Comparison of ENCODE assay signal across 8 mouse cellular contexts in genomic region chr5:31563496-31563895, GRCm38 (mm10). TPM values are rescaled to one million over a fixed set of nuclear protein-coding genes. Genes with fewer than 3 reads are reported as not detected.
A peak's percentile ranks its signal among the peaks of the same experiment; 100 is the strongest.
DNase-seq lines count a peak whose midpoint lies in the region; ATAC-seq and TF ChIP-seq lines count a peak whose summit lies in the region.

No protein-coding gene starts in this region.

- H3K9ac ChIP-seq in hindbrain, embryonic 12.5 days: no peak overlapping the region
- H3K9ac ChIP-seq in midbrain, embryonic 11.5 days (ENCODE audit: low read length): 0 out of 2 replicates have a peak overlapping the region, but pooled peaks have one; percentile 38

- DNase-seq in hindbrain, embryonic 10.5 days (ENCODE audit: low spot score): peak; percentile 70
- peak; percentile 76 for DNase-seq in cerebellum, adult 9-10 months
- peak; percentile 75 for DNase-seq in gastrocnemius, adult 2 months
- peak; percentile 84 for DNase-seq in induced T-regulatory cell, adult 2 months (ENCODE audit: low read depth)
- DNase-seq in left cerebral cortex, adult 18-20 months (ENCODE audit: low spot score in 2 of 2): peak; percentile 75 to 79
- peak; percentile 98 for DNase-seq in midbrain, embryonic 11.5 days (ENCODE audit: low spot score, missing footprints)
- DNase-seq in spleen, adult 2 months (ENCODE audit: low read depth in 1 of 2, low spot score in 2 of 2): peak; percentile 35 to 44

- H3K27me3 ChIP-seq in hindbrain, embryonic 10.5 days (ENCODE audit: insufficient read depth, poor library complexity, severe bottlenecking): no peaks in the 10 kb centered on the region
- H3K27me3 ChIP-seq in hindbrain, embryonic 12.5 days: no peaks in the 10 kb centered on the region
- H3K27me3 ChIP-seq in midbrain, embryonic 11.5 days (ENCODE audit: control insufficient read depth, insufficient read depth, low read length): no peaks in the 10 kb centered on the region
- no peaks in the 10 kb centered on the region for H3K27me3 ChIP-seq in spleen, adult 2 months (ENCODE audit: control insufficient read depth, insufficient read depth, low read length)

- no peaks in the 10 kb centered on the region for H3K4me1 ChIP-seq in hindbrain, embryonic 10.5 days (replicated peaks)
- no peaks in the 10 kb centered on the region for H3K4me1 ChIP-seq in hindbrain, embryonic 12.5 days
- no peaks in the 10 kb centered on the region for H3K4me1 ChIP-seq in midbrain, embryonic 11.5 days (ENCODE audit: control insufficient read depth, insufficient read depth, low read length)
- H3K4me1 ChIP-seq in spleen, adult 2 months (ENCODE audit: control insufficient read depth, insufficient read depth, insufficient read length): no peaks in the 10 kb centered on the region

- H3K27ac ChIP-seq in hindbrain, embryonic 10.5 days: no peak overlapping the region
- no peak overlapping the region for H3K27ac ChIP-seq in hindbrain, embryonic 12.5 days
- H3K27ac ChIP-seq in gastrocnemius, adult 2 months: peak overlapping the region; percentile 71
- H3K27ac ChIP-seq in midbrain, embryonic 11.5 days (ENCODE audit: low read depth, low read length): no peak overlapping the region
- H3K27ac ChIP-seq in spleen, adult 2 months (ENCODE audit: insufficient read depth, low read length): no peak overlapping the region

- peak; percentile 91; the same call in 1 of the 2 replicates for TF ChIP-seq CTCF in gastrocnemius, adult 2 months (IDR thresholded peaks at IDR 0.05)
- TF ChIP-seq CTCF in spleen, adult 2 months (IDR thresholded peaks at IDR 0.05; ENCODE audit: extremely low read depth, insufficient read depth, insufficient read length, insufficient replicate concordance): peak; percentile 82; the same call in 1 of the 2 replicates

- 11% methylated on average over 6 of the region's 6 CpGs for WGBS in hindbrain, embryonic 10.5 days
- WGBS in hindbrain, embryonic 12.5 days: 7% methylated on average over 6 of the region's 6 CpGs
- WGBS in midbrain, embryonic 11.5 days: 13% methylated on average over 6 of the region's 6 CpGs
- 19% methylated on average over 6 of the region's 6 CpGs for WGBS in spleen, adult 2 months

- ATAC-seq in hindbrain, embryonic 12.5 days (ENCODE audit: low FRiP score): no peak
- ATAC-seq in midbrain, embryonic 11.5 days (ENCODE audit: low FRiP score): no peak

- intact Hi-C loops in gastrocnemius, adult 2 months (cut with DNase I): loop anchor here (1.0 to 2.0 kb wide), 2 partner anchors 49 to 634 kb away; no protein-coding TSS in a partner anchor

- peaks cover 39% of the 10 kb centered on the region for H3K36me3 ChIP-seq in hindbrain, embryonic 10.5 days
- peaks cover 13% of the 10 kb centered on the region for H3K36me3 ChIP-seq in hindbrain, embryonic 12.5 days
- H3K36me3 ChIP-seq in midbrain, embryonic 11.5 days (ENCODE audit: control insufficient read depth, insufficient read depth, low read length): no peaks in the 10 kb centered on the region
- H3K36me3 ChIP-seq in spleen, adult 2 months (ENCODE audit: control insufficient read depth, insufficient read depth, low read length): peaks cover 9% of the 10 kb centered on the region; the same call in 1 of the 2 replicates

- H3K4me3 ChIP-seq in hindbrain, embryonic 10.5 days: no peak overlapping the region
- H3K4me3 ChIP-seq in hindbrain, embryonic 12.5 days: no peak overlapping the region
- peak overlapping the region; percentile 37 for H3K4me3 ChIP-seq in gastrocnemius, adult 2 months
- H3K4me3 ChIP-seq in midbrain, embryonic 11.5 days (ENCODE audit: low read depth, low read length): no peak overlapping the region
- no peak overlapping the region for H3K4me3 ChIP-seq in spleen, adult 2 months (ENCODE audit: extremely low read depth, insufficient read depth, insufficient read length)

- no peak overlapping the region for H3K4me2 ChIP-seq in hindbrain, embryonic 12.5 days (replicated peaks)
- H3K4me2 ChIP-seq in midbrain, embryonic 11.5 days: no peak overlapping the region

- no peak for TF ChIP-seq POLR2A in spleen, adult 2 months (IDR thresholded peaks at IDR 0.05; ENCODE audit: low read depth, low read length)

- no peaks in the 10 kb centered on the region for H3K9me3 ChIP-seq in hindbrain, embryonic 10.5 days
- H3K9me3 ChIP-seq in hindbrain, embryonic 12.5 days (replicated peaks): no peaks in the 10 kb centered on the region
- H3K9me3 ChIP-seq in midbrain, embryonic 11.5 days (ENCODE audit: control insufficient read depth, low read length): no peaks in the 10 kb centered on the region

RNA-seq across cellular contexts. Expression of gene Mrpl33, which starts 33.2 kb away (rescaled TPM):
- polyA plus RNA-seq in hindbrain, embryonic 10.5 days (2016; fragmentation: Nextera tagmentation; extraction: Ambion mirVana): 240 and 250 TPM in 2 replicates
- 193 and 201 TPM in 2 replicates for polyA plus RNA-seq in hindbrain, embryonic 12.5 days (2016; fragmentation: Nextera tagmentation; extraction: Ambion mirVana)
- total RNA-seq in gastrocnemius, adult 2 months (2021): 100 to 1,000 TPM; 221 to 296 TPM
- 10 to 100 TPM; 84.2 to 88.7 TPM for total RNA-seq in left cerebral cortex, adult 18-20 months (2021)
- 221 and 233 TPM in 2 replicates for polyA plus RNA-seq in midbrain, embryonic 11.5 days (2014; fragmentation: Nextera tagmentation; extraction: Ambion mirVana)
- polyA plus RNA-seq in spleen, adult 2 months (2012; rRNA removed): 9.9 and 10.2 TPM in 2 replicates

RNA-seq across cellular contexts. Expression of gene Supt7l, which starts 35.9 kb away (rescaled TPM):
- polyA plus RNA-seq in hindbrain, embryonic 10.5 days (2016; fragmentation: Nextera tagmentation; extraction: Ambion mirVana): 26.2 and 26.9 TPM in 2 replicates
- 28.5 and 34.1 TPM in 2 replicates for polyA plus RNA-seq in hindbrain, embryonic 12.5 days (2016; fragmentation: Nextera tagmentation; extraction: Ambion mirVana)
- 10 to 100 TPM in 1 of 2 experiments, 1 to 10 TPM in 1; 9.6 to 12.5 TPM for total RNA-seq in gastrocnemius, adult 2 months (2021)
- 10 to 100 TPM; 16.8 to 17.8 TPM for total RNA-seq in left cerebral cortex, adult 18-20 months (2021)
- polyA plus RNA-seq in midbrain, embryonic 11.5 days (2014; fragmentation: Nextera tagmentation; extraction: Ambion mirVana): 19.2 and 21.4 TPM in 2 replicates
- polyA plus RNA-seq in spleen, adult 2 months (2012; rRNA removed): 6.1 and 7.0 TPM in 2 replicates

RNA-seq across cellular contexts. Expression of gene Slc4a1ap, which starts 36.7 kb away (rescaled TPM):
- 24.0 and 29.5 TPM in 2 replicates for polyA plus RNA-seq in hindbrain, embryonic 10.5 days (2016; fragmentation: Nextera tagmentation; extraction: Ambion mirVana)
- polyA plus RNA-seq in hindbrain, embryonic 12.5 days (2016; fragmentation: Nextera tagmentation; extraction: Ambion mirVana): 35.2 and 40.1 TPM in 2 replicates
- 10 to 100 TPM; 20.5 to 25.7 TPM for total RNA-seq in gastrocnemius, adult 2 months (2021)
- 10 to 100 TPM; 49.6 to 49.7 TPM for total RNA-seq in left cerebral cortex, adult 18-20 months (2021)
- 26.2 and 32.0 TPM in 2 replicates for polyA plus RNA-seq in midbrain, embryonic 11.5 days (2014; fragmentation: Nextera tagmentation; extraction: Ambion mirVana)
- polyA plus RNA-seq in spleen, adult 2 months (2012; rRNA removed): 10.3 and 14.9 TPM in 2 replicates

Comparison
In these comparisons a context has a peak if more than half of its experiments do, and no peak if none do; other contexts are left out.
1. DNase-seq: peak in every context shown above with its lines; median percentile 98 in midbrain, embryonic 11.5 days; 84 in induced T-regulatory cell, adult 2 months; 77 in left cerebral cortex, adult 18-20 months; 76 in cerebellum, adult 9-10 months; 75 in gastrocnemius, adult 2 months; 70 in hindbrain, embryonic 10.5 days; 40 in spleen, adult 2 months.
2. RNA of gene Mrpl33, which starts 33.2 kb away (polyA plus RNA-seq): 240 to 250 TPM in hindbrain, embryonic 10.5 days, 221 to 233 TPM in midbrain, embryonic 11.5 days and 193 to 201 TPM in hindbrain, embryonic 12.5 days; 9.9 to 10.2 TPM in spleen, adult 2 months; every median in the first group is over 10 times any median in the second.